Mouse (Mus musculus) myocyte (in vitro differentiated cells): ENCODE measurements at regions not wholly inside any gene's neighbourhood (a gene's known extent, or its start where the extent isn't known, plus 50 kb on each side); places are given as distances from the start of the nearest gene placed in this dataset.

Source experiments
- H3K27me3 ChIP-seq: one replicate; pipeline ENCODE4 v1.6.1; 2011; ENCODE audit not compliant: control insufficient read depth, insufficient read depth, insufficient read length
- H3K36me3 ChIP-seq: one replicate; pipeline ENCODE4 v1.6.1; 2011; ENCODE audit not compliant: control insufficient read depth, insufficient read depth
- H3K4me2 ChIP-seq: one replicate; pipeline ENCODE4 v1.6.1; 2011; ENCODE audit warnings: low read depth, control low read depth
- H3K4me3 ChIP-seq: one replicate; pipeline ENCODE4 v1.5.1; 2011; ENCODE audit warnings: mild to moderate bottlenecking, control low read depth, moderate library complexity
- H3K79me2 ChIP-seq: one replicate; pipeline ENCODE4 v1.6.1; 2011; ENCODE audit not compliant: control insufficient read depth, insufficient read depth
- H3ac ChIP-seq: one replicate; pipeline ENCODE4 v1.6.1; 2011; ENCODE audit not compliant: control insufficient read depth, insufficient read length
- CEBPB ChIP-seq: IDR thresholded peaks from 2 replicates; pipeline ENCODE4 v1.6.1; 2011; ENCODE audit warnings: mild to moderate bottlenecking, moderate library complexity; ENCODE audit not compliant: poor library complexity, insufficient read depth, severe bottlenecking
- E2F4 ChIP-seq: IDR thresholded peaks from one replicate; pipeline ENCODE4 v1.6.1; 2011; ENCODE audit warnings: mild to moderate bottlenecking, control low read depth, moderate library complexity; ENCODE audit not compliant: insufficient read depth
- MAX ChIP-seq: IDR thresholded peaks from one replicate; pipeline ENCODE4 v1.6.1; 2011; ENCODE audit warnings: low read depth, mild to moderate bottlenecking, control low read depth
- MYOD1 ChIP-seq, 3 experiments: IDR thresholded peaks; one replicate each; pipeline ENCODE4 v1.6.1; 2011; ENCODE audit warnings: control low read depth in 2 of 3, low read depth in 2 of 3, mild to moderate bottlenecking in 2 of 3, moderate library complexity in 1 of 3; ENCODE audit not compliant: insufficient read length in 2 of 3, control insufficient read depth in 1 of 3
- MYOG ChIP-seq, 3 experiments: IDR thresholded peaks; one replicate each; pipeline ENCODE4 v1.6.1; 2011; ENCODE audit warnings: control low read depth in 2 of 3, low read depth in 2 of 3, mild to moderate bottlenecking in 2 of 3; ENCODE audit not compliant: insufficient read length in 2 of 3, control insufficient read depth in 1 of 3, insufficient read depth in 1 of 3
- POLR2A ChIP-seq: IDR thresholded peaks from one replicate; pipeline ENCODE4 v1.6.1; 2011; ENCODE audit warnings: low read depth, mild to moderate bottlenecking, control low read depth, moderate library complexity; ENCODE audit not compliant: insufficient read length
- POLR2AphosphoS2 ChIP-seq: IDR thresholded peaks from one replicate; pipeline ENCODE4 v1.6.1; 2011; ENCODE audit warnings: low read depth, control low read depth; ENCODE audit not compliant: insufficient read length
- REST ChIP-seq: IDR thresholded peaks from one replicate; pipeline ENCODE4 v1.6.1; 2011; ENCODE audit warnings: mild to moderate bottlenecking, control low read depth, moderate library complexity; ENCODE audit not compliant: insufficient read depth, insufficient read length
- SRF ChIP-seq: IDR thresholded peaks from one replicate; pipeline ENCODE4 v1.6.1; 2011; ENCODE audit warnings: low read depth; ENCODE audit not compliant: control insufficient read depth, insufficient read length
- TCF12 ChIP-seq: IDR thresholded peaks from one replicate; pipeline ENCODE4 v1.6.1; 2011; ENCODE audit warnings: mild to moderate bottlenecking, control low read depth; ENCODE audit not compliant: poor library complexity, insufficient read depth, severe bottlenecking
- TCF3 ChIP-seq: IDR thresholded peaks from one replicate; pipeline ENCODE4 v1.6.1; 2011; ENCODE audit warnings: low read depth, control low read depth; ENCODE audit not compliant: insufficient read length
- USF1 ChIP-seq: IDR thresholded peaks from one replicate; pipeline ENCODE4 v1.6.1; 2011; ENCODE audit warnings: low read depth, mild to moderate bottlenecking, control low read depth, moderate library complexity

GRCm38 (mm10) chr1:143916587-143916986 is 87.4 kb downstream of the Rgs2 start:
- H3K4me2 ChIP-seq = no peak overlapping the region
- no peaks in the 10 kb centered on the region for H3K27me3 ChIP-seq
- no peaks in the 10 kb centered on the region for H3K79me2 ChIP-seq
- H3ac ChIP-seq = no peak overlapping the region
- H3K4me3 ChIP-seq = no peak overlapping the region
- TF ChIP-seq REST (no peak), SRF (no peak), MYOG (IDR thresholded peaks at IDR 0.05; ENCODE audit: control insufficient read depth in 1 of 3, insufficient read depth in 1 of 3, insufficient read length in 2 of 3, low read depth in 2 of 3) (no peak), POLR2A (no peak), MAX (no peak), MYOD1 (IDR thresholded peaks at IDR 0.05; ENCODE audit: control insufficient read depth in 1 of 3, insufficient read length in 2 of 3, low read depth in 2 of 3) (no peak), CEBPB (no peak), TCF12 (no peak), USF1 (no peak), POLR2AphosphoS2 (no peak), TCF3 (no peak), E2F4 (no peak)
- no peaks in the 10 kb centered on the region for H3K36me3 ChIP-seq

GRCm38 (mm10) chr1:143912586-143912985 is 91.4 kb downstream of the Rgs2 start:
- no peaks in the 10 kb centered on the region for H3K36me3 ChIP-seq
- no peaks in the 10 kb centered on the region for H3K79me2 ChIP-seq
- no peak overlapping the region for H3K4me3 ChIP-seq
- H3K27me3 ChIP-seq = no peaks in the 10 kb centered on the region
- H3ac ChIP-seq = no peak overlapping the region
- no peak overlapping the region for H3K4me2 ChIP-seq
- TF ChIP-seq E2F4 = no peak
- TF ChIP-seq POLR2A = no peak
- no peak for TF ChIP-seq USF1
- TF ChIP-seq TCF12 = no peak
- TF ChIP-seq MAX = no peak
- TF ChIP-seq MYOD1 (IDR thresholded peaks at IDR 0.05; ENCODE audit: control insufficient read depth in 1 of 3, insufficient read length in 2 of 3, low read depth in 2 of 3) = no peak
- no peak for TF ChIP-seq TCF3
- TF ChIP-seq CEBPB = no peak
- no peak for TF ChIP-seq SRF
- TF ChIP-seq MYOG (IDR thresholded peaks at IDR 0.05; ENCODE audit: control insufficient read depth in 1 of 3, insufficient read depth in 1 of 3, insufficient read length in 2 of 3, low read depth in 2 of 3) = no peak
- no peak for TF ChIP-seq REST
- no peak for TF ChIP-seq POLR2AphosphoS2

- TF ChIP-seq USF1 (peak; percentile 39), CEBPB (no peak)
- Histone ChIP-seq H3K4me3 (no peak overlapping the region), H3K36me3 (no peaks in the 10 kb centered on the region), H3ac (no peak overlapping the region), H3K4me2 (no peak overlapping the region), H3K79me2 (no peaks in the 10 kb centered on the region), H3K27me3 (no peaks in the 10 kb centered on the region)
Measured at GRCm38 (mm10) chr1:143911230-143911629, 92.7 kb downstream of the Rgs2 start.

GRCm38 (mm10) chr1:143910530-143910929 is 93.4 kb downstream of the Rgs2 start:
- no peaks in the 10 kb centered on the region for H3K36me3 ChIP-seq
- TF ChIP-seq E2F4 (no peak), TCF12 (no peak), CEBPB (no peak), MYOG (IDR thresholded peaks at IDR 0.05; ENCODE audit: control insufficient read depth in 1 of 3, insufficient read depth in 1 of 3, insufficient read length in 2 of 3, low read depth in 2 of 3) (no peak), TCF3 (no peak), REST (no peak), POLR2AphosphoS2 (no peak), POLR2A (no peak), MYOD1 (IDR thresholded peaks at IDR 0.05; ENCODE audit: control insufficient read depth in 1 of 3, insufficient read length in 2 of 3, low read depth in 2 of 3) (no peak), SRF (no peak), MAX (no peak), USF1 (no peak)
- no peak overlapping the region for H3K4me3 ChIP-seq
- H3K79me2 ChIP-seq = no peaks in the 10 kb centered on the region
- H3ac ChIP-seq = no peak overlapping the region
- no peak overlapping the region for H3K4me2 ChIP-seq
- H3K27me3 ChIP-seq = no peaks in the 10 kb centered on the region

- H3K79me2 ChIP-seq = no peaks in the 10 kb centered on the region
- no peaks in the 10 kb centered on the region for H3K36me3 ChIP-seq
- no peak overlapping the region for H3ac ChIP-seq
- H3K4me3 ChIP-seq = no peak overlapping the region
- TF ChIP-seq SRF (no peak), USF1 (no peak), MAX (no peak), TCF12 (no peak), POLR2A (no peak), POLR2AphosphoS2 (no peak), CEBPB (no peak), E2F4 (no peak), MYOD1 (IDR thresholded peaks at IDR 0.05; ENCODE audit: control insufficient read depth in 1 of 3, insufficient read length in 2 of 3, low read depth in 2 of 3) (no peak), REST (no peak), TCF3 (no peak), MYOG (IDR thresholded peaks at IDR 0.05; ENCODE audit: control insufficient read depth in 1 of 3, insufficient read depth in 1 of 3, insufficient read length in 2 of 3, low read depth in 2 of 3) (no peak)
- H3K27me3 ChIP-seq = no peaks in the 10 kb centered on the region
- no peak overlapping the region for H3K4me2 ChIP-seq
Measured at GRCm38 (mm10) chr1:143907312-143907711, 96.6 kb downstream of the Rgs2 start.
